Mouse (Mus musculus) left cerebral cortex, adult 2 months (tissue): ENCODE measurements at regions not wholly inside any gene's neighbourhood (a gene's known extent, or its start where the extent isn't known, plus 50 kb on each side); places are given as distances from the start of the nearest gene placed in this dataset.

ENCODE experiments used
- DNase-seq, 2 experiments: peaks; one replicate each; pipeline ENCODE4 v3.0.0; 2021 to 2022; ENCODE audit warnings: low spot score in 2 of 2, mixed read lengths in 1 of 2; ENCODE audit errors: extremely low spot score in 1 of 2
- H3K27ac ChIP-seq: fragments of 200-600 bp; 2 replicates; pipeline ENCODE4 v1.8.1; 2022
- H3K4me3 ChIP-seq: fragments of 200-600 bp; 2 replicates; pipeline ENCODE4 v1.8.1; 2022
- CTCF ChIP-seq: fragments of 200-600 bp; IDR thresholded peaks from 2 replicates; pipeline ENCODE4 v1.8.1; 2022; ENCODE audit warnings: antibody characterized with exemption, mild to moderate bottlenecking, moderate library complexity
- intact Hi-C: fragments of 180-260 bp; cut with DNase I; formaldehyde crosslinking; loops from one replicate; pipeline ENCODE4 v1.15.1; 2025

- no peak for DNase-seq
- no peak overlapping the region for H3K27ac ChIP-seq
- intact Hi-C loops, result no loop called here
- TF ChIP-seq CTCF, result no peak
- H3K4me3 ChIP-seq, result no peak overlapping the region
Measured at GRCm38 (mm10) chr10:17275214-17275613, 447.8 kb upstream of the Cited2 start.

GRCm38 (mm10) chr10:17277911-17278310 is 445.1 kb upstream of the Cited2 start:
- H3K4me3 ChIP-seq, result no peak overlapping the region
- no peak; the same call in 1 of the 2 replicates for TF ChIP-seq CTCF
- no peak for DNase-seq
- intact Hi-C loops, result no loop called here
- H3K27ac ChIP-seq, result no peak overlapping the region

- intact Hi-C loops, result no loop called here
- TF ChIP-seq CTCF, result no peak
- no peak overlapping the region for H3K27ac ChIP-seq
Measured at GRCm38 (mm10) chr10:17284858-17285257, 438.2 kb upstream of the Cited2 start.

GRCm38 (mm10) chr10:17287141-17287540 is 435.9 kb upstream of the Cited2 start:
- TF ChIP-seq CTCF, result no peak
- intact Hi-C loops, result no loop called here
- H3K27ac ChIP-seq, result no peak overlapping the region
- no peak for DNase-seq
- H3K4me3 ChIP-seq, result no peak overlapping the region

More at GRCm38 (mm10) chr10:17284858-17285257, 438.2 kb upstream of the Cited2 start:
- no peak for DNase-seq
- H3K4me3 ChIP-seq, result no peak overlapping the region

- intact Hi-C loops, result no loop called here
Measured at GRCm38 (mm10) chr10:17288231-17288630, 434.8 kb upstream of the Cited2 start.

GRCm38 (mm10) chr10:17292331-17292730 is 430.7 kb upstream of the Cited2 start:
- intact Hi-C loops, result no loop called here

More at GRCm38 (mm10) chr10:17288231-17288630, 434.8 kb upstream of the Cited2 start:
- no peak for DNase-seq
- TF ChIP-seq CTCF, result no peak
- H3K4me3 ChIP-seq, result no peak overlapping the region
- H3K27ac ChIP-seq, result no peak overlapping the region

GRCm38 (mm10) chr10:17294440-17294839 is 428.6 kb upstream of the Cited2 start:
- intact Hi-C loops, result no loop called here
- H3K27ac ChIP-seq, result no peak overlapping the region

More at GRCm38 (mm10) chr10:17292331-17292730, 430.7 kb upstream of the Cited2 start:
- no peak for DNase-seq
- Histone ChIP-seq H3K27ac (no peak overlapping the region), H3K4me3 (no peak overlapping the region)
- no peak for TF ChIP-seq CTCF

GRCm38 (mm10) chr10:17295157-17295556 is 427.9 kb upstream of the Cited2 start:
- intact Hi-C loops, result no loop called here
- TF ChIP-seq CTCF, result no peak
- Histone ChIP-seq H3K27ac (no peak overlapping the region), H3K4me3 (no peak overlapping the region)
- DNase-seq, result no peak

More at GRCm38 (mm10) chr10:17294440-17294839, 428.6 kb upstream of the Cited2 start:
- no peak overlapping the region for H3K4me3 ChIP-seq
- TF ChIP-seq CTCF, result no peak
- no peak for DNase-seq

GRCm38 (mm10) chr10:17299600-17299999 is 423.4 kb upstream of the Cited2 start:
- TF ChIP-seq CTCF, result no peak
- Histone ChIP-seq H3K27ac (no peak overlapping the region), H3K4me3 (no peak overlapping the region)
- no peak for DNase-seq
- intact Hi-C loops, result no loop called here

GRCm38 (mm10) chr10:17326724-17327123 is 396.3 kb upstream of the Cited2 start:
- Histone ChIP-seq H3K27ac (no peak overlapping the region), H3K4me3 (no peak overlapping the region)
- no peak for DNase-seq
- no peak for TF ChIP-seq CTCF
- intact Hi-C loops, result no loop called here

- TF ChIP-seq CTCF, result no peak; the same call in 1 of the 2 replicates
- intact Hi-C loops, result no loop called here
- peak overlapping the region; percentile 77 for H3K27ac ChIP-seq
- no peak for DNase-seq
- peak overlapping the region; percentile 46 for H3K4me3 ChIP-seq
Measured at GRCm38 (mm10) chr10:17330904-17331606, 392.0 kb upstream of the Cited2 start.

- H3K4me3 ChIP-seq, result peak overlapping the region; percentile 46
- intact Hi-C loops, result no loop called here
- H3K27ac ChIP-seq, result peak overlapping the region; percentile 77
- no peak for TF ChIP-seq CTCF
- peak in 1 of 2 experiments; percentile 31 for DNase-seq
Measured at GRCm38 (mm10) chr10:17331607-17332008, 391.4 kb upstream of the Cited2 start.
